8 mouse cellular contexts compared by ENCODE assay signal in the genomic region with DNA sequence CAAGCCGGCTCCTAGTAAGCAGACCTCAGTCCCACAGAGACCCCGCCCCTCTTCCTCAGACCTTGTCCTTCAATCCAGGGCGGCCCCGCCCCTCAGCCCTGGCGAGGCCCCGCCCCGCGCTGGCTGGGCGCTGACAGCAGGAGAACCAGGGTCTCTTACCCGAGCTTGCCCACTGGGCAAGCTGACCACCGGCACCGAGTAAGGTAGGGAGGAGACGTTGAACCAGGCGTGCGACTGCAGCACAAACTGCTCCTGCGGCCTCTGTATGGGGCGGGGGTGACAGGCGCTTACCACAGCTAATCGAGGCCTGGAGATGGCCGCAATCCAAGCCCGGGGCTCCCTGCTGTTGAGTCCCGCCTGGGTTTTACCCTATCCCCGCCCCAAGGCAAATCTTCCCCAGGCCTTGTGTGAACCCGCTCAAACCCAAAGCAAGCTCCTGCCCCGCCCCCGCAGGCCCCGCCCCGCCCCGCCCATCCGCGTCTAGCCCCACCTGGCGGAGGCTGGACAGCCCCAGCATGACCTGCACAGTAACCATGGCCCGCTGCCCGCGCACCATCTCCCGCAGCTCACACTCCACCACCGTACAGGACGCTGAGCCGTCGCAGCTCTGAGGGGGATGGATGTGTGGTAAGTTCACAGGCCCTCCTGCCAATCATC. TPM values are rescaled to one million over a fixed set of nuclear protein-coding genes. Genes with fewer than 3 reads are reported as not detected.
A peak's percentile ranks its signal among the peaks of the same experiment; 100 is the strongest.
DNase-seq lines count a peak whose midpoint lies in the region; ATAC-seq and TF ChIP-seq lines count a peak whose summit lies in the region.

No protein-coding gene starts in this region.

- WGBS in embryonic facial prominence, embryonic 10.5 days: under 1% methylated on average over 40 of the region's 40 CpGs
- under 1% methylated on average over 40 of the region's 40 CpGs for WGBS in heart, embryonic 10.5 days
- under 1% methylated on average over 40 of the region's 40 CpGs for WGBS in lung, embryonic 14.5 days
- under 1% methylated on average over 34 of the region's 40 CpGs for WGBS in neural tube, embryonic 15.5 days

- peak in 1 of 2 experiments; percentile 44; a peak in 2 of 4 replicates for TF ChIP-seq CTCF in CH12.LX (conservative IDR thresholded peaks at IDR 0.05 in 1 of 2, IDR thresholded peaks at IDR 0.05 in 1 of 2; ENCODE audit: low read depth in 2 of 2, low read length in 2 of 2)
- peak; percentile 63 for TF ChIP-seq CTCF in lung, embryonic 14.5 days (IDR thresholded peaks at IDR 0.05; ENCODE audit: low read depth)

- no peak overlapping the region for H3K9ac ChIP-seq in CH12.LX (ENCODE audit: insufficient read depth, low read depth)
- peak overlapping the region; percentile 50 for H3K9ac ChIP-seq in lung, embryonic 14.5 days
- H3K9ac ChIP-seq in neural tube, embryonic 15.5 days (replicated peaks): peak overlapping the region; percentile 67

- peak; percentile 36 for ATAC-seq in activated CD4-positive, CD25-positive, alpha-beta regulatory T cell, adult 4 months
- peak; percentile 90 for ATAC-seq in lung, embryonic 14.5 days (ENCODE audit: insufficient read depth)
- ATAC-seq in neural tube, embryonic 15.5 days (ENCODE audit: low FRiP score): peak; percentile 92

- peaks cover 8 to 16% of the 10 kb centered on the region in 2 experiments for H3K4me1 ChIP-seq in CH12.LX (ENCODE audit: control insufficient read depth in 1 of 2, insufficient read depth in 2 of 2)
- H3K4me1 ChIP-seq in embryonic facial prominence, embryonic 10.5 days: peaks cover 40% of the 10 kb centered on the region
- peaks cover 26% of the 10 kb centered on the region for H3K4me1 ChIP-seq in heart, embryonic 10.5 days
- 0 out of 2 replicates have a peak, but pooled peaks cover 9% of the 10 kb centered on the region for H3K4me1 ChIP-seq in lung, embryonic 14.5 days (ENCODE audit: insufficient read depth)
- peaks cover 14% of the 10 kb centered on the region for H3K4me1 ChIP-seq in neural tube, embryonic 15.5 days

- no peaks in the 10 kb centered on the region for H3K79me2 ChIP-seq in CH12.LX (replicated peaks; ENCODE audit: control insufficient read depth, extremely low read depth, insufficient read depth, poor library complexity, severe bottlenecking)

- no peak overlapping the region for H3K27ac ChIP-seq in CH12.LX (ENCODE audit: insufficient read depth, low read depth)
- peak overlapping the region; percentile 66 for H3K27ac ChIP-seq in embryonic facial prominence, embryonic 10.5 days (replicated peaks)
- H3K27ac ChIP-seq in heart, embryonic 10.5 days: peak overlapping the region; percentile 76
- H3K27ac ChIP-seq in lung, embryonic 14.5 days (ENCODE audit: low read depth): peak overlapping the region; percentile 75; the same call in 1 of the 2 replicates
- peak overlapping the region; percentile 70 for H3K27ac ChIP-seq in neural tube, embryonic 15.5 days (replicated peaks)

- H3K9me3 ChIP-seq in CH12.LX (replicated peaks; ENCODE audit: low read length): no peaks in the 10 kb centered on the region
- H3K9me3 ChIP-seq in embryonic facial prominence, embryonic 10.5 days: no peaks in the 10 kb centered on the region
- H3K9me3 ChIP-seq in heart, embryonic 10.5 days: no peaks in the 10 kb centered on the region
- no peaks in the 10 kb centered on the region for H3K9me3 ChIP-seq in lung, embryonic 14.5 days (ENCODE audit: low read depth, low read length)
- no peaks in the 10 kb centered on the region for H3K9me3 ChIP-seq in neural tube, embryonic 15.5 days (replicated peaks)

- H3K36me3 ChIP-seq in CH12.LX (replicated peaks in 1 of 2; ENCODE audit: control insufficient read depth in 1 of 2, insufficient read depth in 1 of 2, low read length in 1 of 2): peaks cover 0 to 2% of the 10 kb centered on the region in 2 experiments
- no peaks in the 10 kb centered on the region; the same call in 1 of the 2 replicates for H3K36me3 ChIP-seq in embryonic facial prominence, embryonic 10.5 days (replicated peaks)
- H3K36me3 ChIP-seq in heart, embryonic 10.5 days: no peaks in the 10 kb centered on the region
- no peaks in the 10 kb centered on the region for H3K36me3 ChIP-seq in lung, embryonic 14.5 days (ENCODE audit: insufficient read depth)
- H3K36me3 ChIP-seq in neural tube, embryonic 15.5 days: no peaks in the 10 kb centered on the region

- no peak for TF ChIP-seq RAD21 in CH12.LX (IDR thresholded peaks at IDR 0.05; ENCODE audit: low read depth, low read length)

- peak overlapping the region; percentile 3 to 40 (median 24) for H3K4me3 ChIP-seq in CH12.LX (replicated peaks in 1 of 3; ENCODE audit: low read depth in 2 of 3, low read length in 2 of 3, poor library complexity in 1 of 3)
- peak overlapping the region; percentile 64 for H3K4me3 ChIP-seq in embryonic facial prominence, embryonic 10.5 days
- peak overlapping the region; percentile 72 for H3K4me3 ChIP-seq in heart, embryonic 10.5 days
- H3K4me3 ChIP-seq in lung, embryonic 14.5 days (ENCODE audit: low read depth, low read length): peak overlapping the region; percentile 52
- peak overlapping the region; percentile 56 for H3K4me3 ChIP-seq in neural tube, embryonic 15.5 days (replicated peaks)

- no peak for TF ChIP-seq EP300 in CH12.LX (IDR thresholded peaks at IDR 0.05; ENCODE audit: low read length)

- DNase-seq in CH12.LX (ENCODE audit: extremely low read depth): peak; percentile 88
- peak; percentile 90 for DNase-seq in embryonic facial prominence, embryonic 10.5 days (ENCODE audit: low spot score)
- DNase-seq in heart, embryonic 10.5 days (ENCODE audit: low spot score): peak; percentile 93
- peak; percentile 89 for DNase-seq in kidney, adult 9 months
- DNase-seq in lung, embryonic 14.5 days: peak; percentile 93
- peak; percentile 61 for DNase-seq in urinary bladder, postnatal 25 days (ENCODE audit: low spot score)

- peaks cover 50% of the 10 kb centered on the region for H3K27me3 ChIP-seq in CH12.LX (replicated peaks)
- peaks cover 93% of the 10 kb centered on the region for H3K27me3 ChIP-seq in embryonic facial prominence, embryonic 10.5 days (replicated peaks; ENCODE audit: low read depth, poor library complexity, severe bottlenecking)
- H3K27me3 ChIP-seq in heart, embryonic 10.5 days (ENCODE audit: insufficient read depth, poor library complexity, severe bottlenecking): peaks cover 71% of the 10 kb centered on the region
- H3K27me3 ChIP-seq in lung, embryonic 14.5 days (ENCODE audit: insufficient read depth, low read length): 0 out of 2 replicates have a peak, but pooled peaks cover 3% of the 10 kb centered on the region
- H3K27me3 ChIP-seq in neural tube, embryonic 15.5 days (replicated peaks): peaks cover 31% of the 10 kb centered on the region

- in situ Hi-C loops in CH12.LX (cut with MboI; ENCODE audit: low pct_ligation_motif_present, low pct_unique_long_range_greater_than_20kb, low sequenced_read_pairs): no loop called here

- 0 out of 2 replicates have a peak, but pooled peaks have one; percentile 38 for TF ChIP-seq POLR2A in CH12.LX (IDR thresholded peaks at IDR 0.05; ENCODE audit: low read depth, low read length)

- peak overlapping the region; percentile 30 for H3K4me2 ChIP-seq in CH12.LX (ENCODE audit: insufficient read depth, low read depth, poor library complexity, severe bottlenecking)
- H3K4me2 ChIP-seq in lung, embryonic 14.5 days: peak overlapping the region; percentile 91
- peak overlapping the region; percentile 92 for H3K4me2 ChIP-seq in neural tube, embryonic 15.5 days

- dilution Hi-C loops in CH12.LX (cut with MboI; ENCODE audit: extremely low pct_ligation_motif_present, extremely low pct_unique_long_range_greater_than_20kb, low sequenced_read_pairs): no loop called here

RNA-seq across cellular contexts. Expression of a gene that starts 8.4 kb away (rescaled TPM):
- total RNA-seq in CH12.LX (2012; rRNA removed) (not detected in 2 replicates), CH12.LX (2014; rRNA removed) (not detected in 2 replicates)
- polyA plus RNA-seq in CH12.LX (2012; ENCODE audit: insufficient read length, low read depth): not detected in 2 replicates
- not detected for polyA plus RNA-seq in activated CD4-positive, CD25-positive, alpha-beta regulatory T cell, adult 4 months (2017; shearing (Covaris generic))
- polyA plus RNA-seq in embryonic facial prominence, embryonic 10.5 days (2016; fragmentation: Nextera tagmentation; extraction: Ambion mirVana): 3.4 and 3.7 TPM in 2 replicates
- 1.7 and 3.6 TPM in 2 replicates for polyA plus RNA-seq in heart, embryonic 10.5 days (2016; fragmentation: Nextera tagmentation; extraction: Ambion mirVana)
- polyA plus RNA-seq in lung, embryonic 14.5 days (2014; fragmentation: Nextera tagmentation; extraction: Ambion mirVana): 7.4 and 8.3 TPM in 2 replicates
- 23.8 and 28.3 TPM in 2 replicates for polyA plus RNA-seq in neural tube, embryonic 15.5 days (2015; fragmentation: Nextera tagmentation; extraction: Ambion mirVana)

RNA-seq across cellular contexts. Expression of a gene that starts 14.1 kb away (rescaled TPM):
- 2.2 and 3.0 TPM in 2 replicates for total RNA-seq in CH12.LX (2012; rRNA removed)
- 0.81 and 0.95 TPM in 2 replicates for total RNA-seq in CH12.LX (2014; rRNA removed)
- polyA plus RNA-seq in CH12.LX (2012; ENCODE audit: insufficient read length, low read depth): 2.3 and 3.6 TPM in 2 replicates
- polyA plus RNA-seq in activated CD4-positive, CD25-positive, alpha-beta regulatory T cell, adult 4 months (2017; shearing (Covaris generic)): under 1 TPM in 1 of 2 experiments, not detected in 1; 0.34 TPM
- 3.9 and 6.5 TPM in 2 replicates for polyA plus RNA-seq in embryonic facial prominence, embryonic 10.5 days (2016; fragmentation: Nextera tagmentation; extraction: Ambion mirVana)
- 13.2 and 19.5 TPM in 2 replicates for polyA plus RNA-seq in heart, embryonic 10.5 days (2016; fragmentation: Nextera tagmentation; extraction: Ambion mirVana)
- polyA plus RNA-seq in lung, embryonic 14.5 days (2014; fragmentation: Nextera tagmentation; extraction: Ambion mirVana): 10.1 and 10.7 TPM in 2 replicates
- 8.0 and 9.6 TPM in 2 replicates for polyA plus RNA-seq in neural tube, embryonic 15.5 days (2015; fragmentation: Nextera tagmentation; extraction: Ambion mirVana)

RNA-seq across cellular contexts. Expression of a gene that starts 25.8 kb away (rescaled TPM):
- total RNA-seq in CH12.LX (2012; rRNA removed) (106 and 165 TPM in 2 replicates), CH12.LX (2014; rRNA removed) (63.7 and 80.6 TPM in 2 replicates)
- polyA plus RNA-seq in CH12.LX (2012; ENCODE audit: insufficient read length, low read depth): 420 and 453 TPM in 2 replicates
- polyA plus RNA-seq in activated CD4-positive, CD25-positive, alpha-beta regulatory T cell, adult 4 months (2017; shearing (Covaris generic)): 10 to 100 TPM; 23.7 to 30.3 TPM
- polyA plus RNA-seq in embryonic facial prominence, embryonic 10.5 days (2016; fragmentation: Nextera tagmentation; extraction: Ambion mirVana): 79.4 and 87.3 TPM in 2 replicates
- 109 and 151 TPM in 2 replicates for polyA plus RNA-seq in heart, embryonic 10.5 days (2016; fragmentation: Nextera tagmentation; extraction: Ambion mirVana)
- 113 and 116 TPM in 2 replicates for polyA plus RNA-seq in lung, embryonic 14.5 days (2014; fragmentation: Nextera tagmentation; extraction: Ambion mirVana)
- 92.1 and 96.3 TPM in 2 replicates for polyA plus RNA-seq in neural tube, embryonic 15.5 days (2015; fragmentation: Nextera tagmentation; extraction: Ambion mirVana)

RNA-seq across cellular contexts. Expression of a gene that starts 48.1 kb away (rescaled TPM):
- total RNA-seq in CH12.LX (2012; rRNA removed) (169 and 199 TPM in 2 replicates), CH12.LX (2014; rRNA removed) (108 and 112 TPM in 2 replicates)
- 198 and 226 TPM in 2 replicates for polyA plus RNA-seq in CH12.LX (2012; ENCODE audit: insufficient read length, low read depth)
- polyA plus RNA-seq in activated CD4-positive, CD25-positive, alpha-beta regulatory T cell, adult 4 months (2017; shearing (Covaris generic)): 10 to 100 TPM; 50.9 to 65.4 TPM
- polyA plus RNA-seq in embryonic facial prominence, embryonic 10.5 days (2016; fragmentation: Nextera tagmentation; extraction: Ambion mirVana): 229 and 241 TPM in 2 replicates
- polyA plus RNA-seq in heart, embryonic 10.5 days (2016; fragmentation: Nextera tagmentation; extraction: Ambion mirVana): 313 and 314 TPM in 2 replicates
- 223 and 244 TPM in 2 replicates for polyA plus RNA-seq in lung, embryonic 14.5 days (2014; fragmentation: Nextera tagmentation; extraction: Ambion mirVana)
- polyA plus RNA-seq in neural tube, embryonic 15.5 days (2015; fragmentation: Nextera tagmentation; extraction: Ambion mirVana): 161 and 175 TPM in 2 replicates

Comparison
In these comparisons a context has a peak if more than half of its experiments do, and no peak if none do; other contexts are left out.
1. H3K4me2 ChIP-seq: peak in every context shown above with its lines; median percentile 92 in neural tube, embryonic 15.5 days; 91 in lung, embryonic 14.5 days; 30 in CH12.LX.
2. ATAC-seq: peak in every context shown above with its lines; median percentile 92 in neural tube, embryonic 15.5 days; 90 in lung, embryonic 14.5 days; 36 in activated CD4-positive, CD25-positive, alpha-beta regulatory T cell, adult 4 months.